Mouse (Mus musculus) Muller cell, postnatal 12 days (primary cell): ENCODE data around the gene Fbxl8.
A peak's percentile ranks its signal among the peaks of the same experiment; 100 is the strongest.

Experiments used
- DNase-seq: peaks from one replicate; pipeline ENCODE4 v3.0.0-alpha.2; 2015; ENCODE audit errors: inconsistent ontology term

Fbxl8 gene

DNA sequence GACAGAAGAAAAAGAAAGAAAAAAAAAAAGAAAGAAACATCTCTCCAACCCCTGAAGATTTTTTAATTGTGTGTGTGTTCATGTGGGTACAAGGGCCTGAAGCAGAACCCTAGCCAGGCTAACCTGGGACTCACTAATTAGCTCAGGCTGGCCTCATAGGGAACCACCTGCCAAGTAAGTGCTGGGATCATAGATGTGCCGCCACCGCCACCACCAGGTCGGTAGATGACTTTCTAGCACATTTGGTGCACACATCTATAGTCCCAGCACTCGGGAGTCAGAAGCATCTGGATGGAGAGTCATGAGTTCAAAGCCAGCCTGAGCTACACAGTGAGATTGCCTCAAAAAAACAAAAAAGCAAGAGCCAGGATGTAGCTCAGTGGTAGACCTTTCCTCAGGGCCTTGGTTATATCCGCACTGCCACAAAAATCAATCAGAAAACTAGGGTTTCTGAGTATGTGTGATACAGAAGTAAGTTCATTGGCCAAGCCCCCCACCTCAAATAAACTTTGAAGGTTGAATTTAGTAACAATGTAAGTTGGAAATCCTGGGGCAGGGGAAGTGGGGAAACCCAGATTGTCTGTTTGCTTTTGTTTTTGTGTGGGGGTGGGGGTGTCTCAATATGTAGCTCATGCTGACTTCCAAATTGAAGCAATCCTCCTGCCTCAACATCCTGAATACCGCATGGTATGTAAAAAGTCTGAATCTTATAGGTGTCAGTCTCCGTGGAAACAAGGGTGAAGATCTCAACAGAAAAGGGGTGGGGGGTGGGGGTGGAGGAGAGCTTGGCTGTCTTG lies 6.9 kb upstream of the Fbxl8 start:
- no peak for DNase-seq

DNA sequence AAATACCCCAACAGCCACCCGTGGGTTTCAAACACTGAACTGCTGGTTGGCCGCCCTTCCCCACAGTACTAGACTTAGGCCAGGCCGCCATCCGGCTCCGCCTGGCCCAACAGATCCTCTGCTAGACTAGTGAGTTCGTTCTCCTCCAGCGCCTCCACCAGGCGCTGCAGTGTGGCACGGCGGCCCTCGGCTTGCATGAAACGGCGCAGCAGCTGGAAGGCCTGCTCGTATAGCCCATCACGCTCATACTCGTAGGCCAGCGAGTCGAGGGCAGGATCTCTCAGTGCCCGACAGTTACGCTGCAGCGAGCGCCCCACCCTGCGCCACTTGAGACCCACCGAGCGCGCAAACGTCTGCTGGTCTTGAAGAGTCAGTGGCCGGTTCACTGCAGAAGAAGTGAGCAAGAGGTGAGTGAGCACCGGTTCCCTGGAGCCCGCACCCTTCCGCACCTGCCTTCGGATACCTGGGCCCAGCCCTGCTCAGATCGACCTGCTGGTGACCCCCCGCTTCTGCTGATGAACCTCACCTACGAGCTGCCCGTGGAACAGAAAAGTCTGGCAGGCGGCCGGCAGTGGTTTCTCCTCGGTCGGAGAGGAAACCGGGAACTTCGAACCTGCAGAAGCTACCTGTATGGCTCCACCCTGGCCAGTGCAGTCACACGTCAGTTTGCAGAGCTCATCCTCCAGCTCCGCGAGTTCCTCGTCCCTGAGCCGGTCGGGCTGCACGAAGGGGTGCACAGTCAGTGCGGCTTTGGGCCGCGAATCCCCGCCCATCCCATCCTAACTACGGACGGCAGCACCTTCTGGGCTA lies 5.3 kb upstream of the Fbxl8 start:
- peak; percentile 18 for DNase-seq

GRCm38 (mm10) chr8:105259721-105260320 lies 4.6 kb upstream of the Fbxl8 start:
- DNase-seq: peak; percentile 69

- DNase-seq: no peak
These were observed 3.9 kb upstream of the Fbxl8 start for GRCm38 (mm10) chr8:105260371-105261099.

DNA sequence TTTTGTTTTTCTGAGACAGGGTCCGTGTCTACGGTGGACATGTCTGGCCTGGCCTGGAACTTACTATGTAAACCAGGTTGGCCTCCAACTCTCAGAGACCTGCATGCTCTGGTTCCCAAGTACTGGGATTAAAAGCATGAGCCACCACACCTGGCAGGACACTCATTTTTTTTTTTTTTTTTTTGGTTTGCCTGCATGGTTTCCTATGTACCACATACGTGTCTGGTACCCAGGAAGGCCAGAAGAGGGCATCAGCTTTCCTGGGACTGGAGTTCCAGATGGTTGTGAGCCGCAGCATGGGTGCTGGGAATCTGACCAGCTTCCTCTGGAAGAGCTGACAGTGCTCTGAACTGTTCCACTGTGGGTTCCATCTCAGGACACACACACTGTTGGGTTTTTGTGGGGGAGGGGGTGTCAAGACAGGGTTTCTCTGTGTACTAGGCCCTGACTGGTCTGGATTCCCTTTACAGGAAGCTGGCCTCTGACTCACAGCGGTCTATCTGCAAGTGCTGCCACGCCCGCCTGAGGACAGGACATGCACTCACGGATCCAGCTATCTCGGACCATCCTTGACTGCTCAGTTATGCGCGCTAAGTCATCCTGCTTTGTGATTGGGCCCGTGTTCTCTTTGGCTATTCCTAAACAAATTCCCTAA lies 3.0 kb upstream of the Fbxl8 start:
- no peak for DNase-seq

DNA sequence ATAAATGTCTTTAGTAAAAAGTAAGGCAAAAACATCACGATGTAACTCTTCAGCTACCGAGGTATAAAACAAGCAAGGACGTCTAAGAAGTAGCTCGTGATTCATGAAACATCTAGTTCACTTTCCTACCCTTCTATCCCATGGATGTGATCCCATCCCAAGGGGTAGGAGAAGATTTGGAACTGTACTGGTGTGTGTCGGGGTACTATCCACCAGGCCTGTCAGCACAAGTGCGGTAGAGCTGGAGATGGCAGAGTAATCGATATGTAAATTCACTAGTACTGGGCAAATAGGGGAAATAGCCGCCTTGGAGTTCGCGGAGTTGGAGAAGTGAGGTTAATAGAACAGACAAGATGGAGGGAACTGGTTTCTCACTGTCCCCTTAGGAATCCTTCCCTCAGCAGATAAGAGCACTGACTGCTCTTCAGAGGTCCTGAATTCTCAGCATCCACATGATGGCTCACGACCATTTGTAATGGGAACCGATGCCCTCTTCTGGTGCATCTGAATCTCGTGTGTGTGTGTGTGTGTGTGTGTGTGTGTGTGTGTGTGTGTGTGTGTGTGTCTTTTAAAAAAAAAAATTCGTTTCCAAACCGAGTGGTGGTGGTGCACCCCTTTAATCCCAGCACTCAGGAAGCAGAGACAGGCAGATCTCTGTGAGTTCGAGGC lies 1.1 kb upstream of the Fbxl8 start:
- DNase-seq: no peak

- DNase-seq: peak; percentile 37
These were observed 680 bp downstream of the Fbxl8 start for GRCm38 (mm10) chr8:105265128-105265527.

- DNase-seq: no peak
These were observed 2.3 kb downstream of the Fbxl8 start for GRCm38 (mm10) chr8:105266775-105267174.

DNA sequence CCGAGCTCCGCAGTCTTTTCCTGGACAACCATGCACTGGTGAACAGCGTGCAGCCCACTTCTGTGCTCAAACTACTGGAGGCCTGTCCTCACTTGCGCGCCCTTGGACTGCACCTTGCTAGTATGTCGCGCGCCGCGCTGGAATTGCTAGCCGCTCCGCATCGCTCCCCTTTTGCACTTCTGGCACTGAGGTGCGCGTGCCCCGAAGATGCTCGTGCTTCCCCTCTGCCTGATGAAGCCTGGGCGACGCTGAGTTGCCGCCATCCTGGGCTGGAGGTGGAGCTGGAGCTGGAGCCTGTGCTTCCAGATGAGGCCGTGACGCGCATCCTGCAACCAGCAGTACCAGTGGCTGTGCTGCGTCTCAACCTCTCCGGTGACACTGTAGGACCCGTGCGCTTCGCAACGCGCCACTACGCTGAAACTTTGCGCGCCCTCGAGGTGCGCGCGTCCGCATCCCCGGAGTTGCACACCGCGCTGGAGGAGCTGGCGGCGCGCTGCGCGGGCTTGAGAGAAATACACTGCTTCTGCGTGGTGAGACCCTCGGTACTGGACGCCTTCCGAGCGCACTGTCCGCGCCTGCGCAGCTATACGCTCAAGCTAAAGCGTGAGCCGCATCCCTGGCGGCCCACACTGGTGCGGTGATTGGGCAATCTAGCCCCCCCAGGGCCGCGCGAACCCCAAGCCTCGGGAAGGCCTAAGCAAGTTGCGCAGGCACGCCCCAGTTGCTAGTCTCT lies 4.1 kb downstream of the Fbxl8 start:
- DNase-seq: peak; percentile 39

- DNase-seq: peak; percentile 29
These were observed 4.6 kb downstream of the Fbxl8 start for GRCm38 (mm10) chr8:105269075-105269458.

GRCm38 (mm10) chr8:105269461-105269947 lies 5.1 kb downstream of the Fbxl8 start, which contains the start of gene Hsf4:
Gene Hsf4, plus strand, starts transcription at chr8:105269801.
- DNase-seq: peak; percentile 67

- no peak for DNase-seq
These were observed 5.9 kb downstream of the Fbxl8 start for GRCm38 (mm10) chr8:105270101-105270915.

DNA sequence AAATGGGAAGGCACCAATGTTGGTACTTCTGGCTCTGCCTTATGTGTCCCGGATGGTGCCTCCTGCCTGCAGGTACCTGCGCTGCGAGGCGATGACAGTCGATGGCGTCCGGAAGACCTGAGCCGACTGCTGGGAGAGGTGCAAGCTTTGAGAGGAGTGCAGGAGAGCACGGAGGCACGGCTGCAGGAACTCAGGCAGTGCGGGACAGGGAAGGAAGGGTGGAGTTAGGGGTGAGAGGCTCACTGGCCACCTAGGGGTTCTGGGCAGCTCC lies 6.4 kb downstream of the Fbxl8 start:
- DNase-seq: no peak

- DNase-seq: no peak
These were observed 10.9 kb downstream of the Fbxl8 start for GRCm38 (mm10) chr8:105275387-105275786.

DNA sequence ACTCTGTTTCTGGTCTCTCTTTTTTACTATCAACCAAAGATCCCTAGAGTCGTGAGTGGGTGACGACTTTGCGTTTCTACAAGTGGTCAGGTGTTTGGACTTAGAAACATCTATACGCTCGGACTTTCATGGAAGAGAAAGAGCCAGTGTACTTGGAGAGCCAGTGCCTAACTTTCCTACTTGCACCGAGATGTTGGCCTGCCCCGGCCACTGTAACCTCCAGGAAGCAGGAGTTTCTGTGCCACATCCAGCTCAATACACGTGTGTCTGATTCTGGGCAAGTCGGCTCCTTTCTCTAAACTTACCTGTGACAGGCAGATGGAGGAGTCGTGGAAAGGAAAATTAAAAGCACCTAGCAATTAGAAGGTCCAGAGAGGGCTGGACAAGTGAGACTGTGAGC lies 11.4 kb downstream of the Fbxl8 start, which contains the start of gene Nol3:
Gene Nol3, plus strand, starts transcription at position 301 of the 400 bp plus-strand sequence.
- peak; percentile 25 for DNase-seq

DNA sequence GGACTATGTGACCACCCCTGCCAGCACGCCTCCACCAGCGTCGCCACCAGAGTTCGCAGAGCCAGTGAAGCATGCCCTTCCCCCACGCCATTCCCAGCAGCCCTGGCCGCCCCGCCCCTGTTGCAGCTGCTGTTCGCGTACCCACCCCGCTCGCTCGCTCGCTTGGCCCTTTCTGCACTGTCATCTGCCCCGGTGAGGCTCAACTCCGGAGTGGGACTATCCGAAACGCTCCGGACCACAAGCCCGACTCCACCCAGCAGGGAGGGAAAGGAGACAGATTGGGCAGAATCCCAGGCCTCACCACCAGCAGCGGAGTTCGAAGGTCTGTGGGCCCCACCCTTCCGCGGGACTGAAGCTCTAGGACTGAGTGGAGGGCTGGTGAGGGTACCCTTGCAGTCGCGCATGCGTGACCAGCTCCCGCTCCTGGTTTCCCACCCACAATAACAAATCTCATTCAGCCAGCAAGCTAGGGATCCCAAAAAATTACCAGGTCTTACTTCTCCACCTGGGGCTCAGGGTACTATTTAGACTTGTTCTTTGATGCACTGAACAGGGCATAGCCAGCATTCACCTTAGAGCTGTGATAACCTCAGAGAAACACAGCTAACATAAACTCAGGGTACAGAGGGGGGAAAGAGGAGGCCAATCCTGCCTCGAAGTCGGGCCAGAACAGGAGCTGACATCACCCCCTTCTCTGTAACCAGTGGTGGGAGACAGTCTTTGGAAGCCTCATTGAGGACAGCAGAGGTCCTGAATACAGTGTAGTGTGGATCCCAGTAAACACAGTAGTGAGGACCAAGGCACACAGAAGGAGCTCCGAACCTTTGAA lies 12.1 kb downstream of the Fbxl8 start:
- DNase-seq: peak; percentile 65

- DNase-seq: peak; percentile 72
These were observed 14.5 kb downstream of the Fbxl8 start for GRCm38 (mm10) chr8:105278911-105279334.

DNA sequence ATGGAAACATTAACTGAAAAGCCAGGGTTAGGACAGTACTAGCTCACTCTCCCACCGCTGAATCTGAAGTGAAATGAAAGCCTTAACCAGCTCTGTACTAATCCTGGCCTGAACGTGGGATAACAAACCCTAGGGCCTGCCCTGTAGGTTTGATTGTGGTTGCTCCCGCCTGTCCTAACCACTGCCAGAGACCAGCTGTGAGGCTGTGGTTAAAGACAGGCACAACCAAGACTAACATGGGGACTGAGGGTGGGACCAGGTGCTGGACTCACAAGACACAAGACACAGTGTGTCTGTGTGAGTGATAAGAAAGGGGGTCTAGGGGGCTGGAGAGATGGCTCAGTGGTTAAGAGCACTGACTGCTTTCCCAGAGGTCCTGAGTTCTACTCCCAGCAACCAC lies 16.1 kb downstream of the Fbxl8 start:
- no peak for DNase-seq
